Mouse (Mus musculus): ENCODE measurements around the gene Tnnt1. TPM values are rescaled to one million over a fixed set of nuclear protein-coding genes. Genes with fewer than 3 reads are reported as not detected.

The Tnnt1 gene
- polyA plus RNA-seq, 1 experiment from 2014 or later: 3.6 TPM

DNA sequence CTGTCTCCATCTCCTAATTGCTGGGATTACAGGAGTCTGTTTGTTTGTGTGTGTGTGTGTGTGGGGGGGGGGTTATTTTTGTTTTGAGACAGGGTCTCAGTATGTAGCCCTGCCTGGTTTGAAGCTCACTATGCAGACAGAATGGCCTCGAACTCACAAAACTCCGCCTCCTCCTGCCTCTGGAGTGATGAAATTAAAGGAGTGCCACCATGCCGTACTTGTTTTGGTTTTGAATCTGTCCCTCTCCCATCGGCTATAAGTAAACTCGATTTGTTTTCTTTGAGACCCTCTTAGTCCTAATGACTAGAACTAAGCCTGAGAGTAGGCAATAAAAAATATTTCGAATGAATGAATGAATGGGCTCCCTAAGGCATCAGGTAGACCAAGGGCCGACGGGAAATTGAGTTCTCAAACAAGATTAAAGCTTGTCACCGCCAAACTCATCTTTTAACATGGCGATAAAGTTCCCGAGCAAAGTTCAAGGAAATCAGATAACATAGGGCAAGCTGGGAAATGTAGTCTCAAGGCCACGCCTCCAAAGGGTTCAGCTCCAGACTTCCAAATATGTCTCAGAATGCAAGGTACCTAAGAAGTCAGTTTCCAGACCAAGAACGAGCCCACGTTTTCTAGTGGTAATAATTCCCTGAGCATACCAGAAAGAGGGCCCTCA lies 13.6 kb downstream of the Tnnt1 start:
- H3K4me1 ChIP-seq (ENCODE audit: control insufficient read depth, insufficient read depth, low read length): peaks cover 33% of the 10 kb centered on the region
- WGBS: 13% methylated on average over 14 of the region's 14 CpGs
- peak; percentile 22 for ATAC-seq
- H3K9ac ChIP-seq (ENCODE audit: low read depth, low read length): no peak overlapping the region
- no peaks in the 10 kb centered on the region for H3K36me3 ChIP-seq (ENCODE audit: control insufficient read depth, insufficient read depth, low read length)
- no peaks in the 10 kb centered on the region for H3K27me3 ChIP-seq (ENCODE audit: control insufficient read depth, insufficient read depth, low read depth, low read length)
- peak overlapping the region; percentile 83 for H3K4me3 ChIP-seq (ENCODE audit: low read depth, low read length)
- peak overlapping the region; percentile 89 for H3K27ac ChIP-seq (ENCODE audit: low read length)
- H3K9me3 ChIP-seq (replicated peaks; ENCODE audit: control insufficient read depth, low read length, poor library complexity, severe bottlenecking): no peaks in the 10 kb centered on the region
- peak overlapping the region; percentile 61 for H3K4me2 ChIP-seq (ENCODE audit: low read length)

GRCm38 (mm10) chr7:4501558-4502397 lies 14.4 kb downstream of the Tnnt1 start, which contains the start of gene Ppp1r12c:
Ppp1r12c (minus strand) TSS chr7:4501680.
- Histone ChIP-seq H3K27me3 (ENCODE audit: control insufficient read depth, insufficient read depth, low read depth, low read length) (no peaks in the 10 kb centered on the region), H3K4me2 (ENCODE audit: low read length) (peak within 1 kb of the TSS; percentile 85), H3K4me3 (ENCODE audit: low read depth, low read length) (peak within 1 kb of the TSS; percentile 83), H3K36me3 (ENCODE audit: control insufficient read depth, insufficient read depth, low read length) (peaks cover 5% of the 10 kb centered on the region), H3K4me1 (ENCODE audit: control insufficient read depth, insufficient read depth, low read length) (peaks cover 35% of the 10 kb centered on the region), H3K27ac (ENCODE audit: low read length) (peak within 1 kb of the TSS; percentile 89), H3K9ac (ENCODE audit: low read depth, low read length) (peak within 1 kb of the TSS; percentile 92), H3K9me3 (replicated peaks; ENCODE audit: control insufficient read depth, low read length, poor library complexity, severe bottlenecking) (no peaks in the 10 kb centered on the region)
- peak; percentile 92 for ATAC-seq
- WGBS: under 1% methylated on average over 62 of the region's 62 CpGs

DNA sequence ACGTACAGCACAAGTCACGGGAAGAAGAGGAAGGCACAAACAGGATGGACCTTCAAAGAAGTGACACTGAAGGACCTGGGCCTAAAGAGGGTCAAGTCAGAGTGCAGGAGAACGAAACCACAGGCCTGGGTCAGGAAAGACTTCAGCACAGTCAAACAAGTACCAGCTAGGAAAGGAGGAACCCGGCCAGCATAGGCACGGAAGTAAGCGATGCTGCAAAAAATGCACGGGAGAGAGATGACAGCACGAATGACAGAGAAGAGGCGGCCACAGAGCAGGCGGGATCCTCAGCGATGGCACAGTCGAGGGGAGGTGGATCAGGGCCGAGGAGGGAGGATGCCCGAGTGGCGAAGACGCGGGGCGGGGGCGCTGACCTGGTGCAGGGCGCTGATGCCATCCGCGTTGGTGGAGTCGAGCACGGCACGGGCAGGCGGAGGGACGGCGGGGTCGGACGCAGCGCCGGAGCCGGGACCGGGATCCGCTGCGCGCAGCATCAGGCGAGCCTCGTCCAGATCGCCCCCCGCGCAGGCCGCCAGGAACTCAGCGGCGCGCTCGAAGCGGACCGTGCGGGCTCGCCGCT lies 15.2 kb downstream of the Tnnt1 start:
- peaks cover 35% of the 10 kb centered on the region for H3K4me1 ChIP-seq (ENCODE audit: control insufficient read depth, insufficient read depth, low read length)
- H3K9me3 ChIP-seq (replicated peaks; ENCODE audit: control insufficient read depth, low read length, poor library complexity, severe bottlenecking): no peaks in the 10 kb centered on the region
- H3K27ac ChIP-seq (ENCODE audit: low read length): peak overlapping the region; percentile 89
- peaks cover 7% of the 10 kb centered on the region for H3K36me3 ChIP-seq (ENCODE audit: control insufficient read depth, insufficient read depth, low read length)
- H3K4me2 ChIP-seq (ENCODE audit: low read length): peak overlapping the region; percentile 85
- peak; percentile 55 for ATAC-seq
- H3K9ac ChIP-seq (ENCODE audit: low read depth, low read length): peak overlapping the region; percentile 92
- H3K27me3 ChIP-seq (ENCODE audit: control insufficient read depth, insufficient read depth, low read depth, low read length): no peaks in the 10 kb centered on the region
- under 1% methylated on average over 51 of the region's 52 CpGs for WGBS
- peak overlapping the region; percentile 83 for H3K4me3 ChIP-seq (ENCODE audit: low read depth, low read length)

DNA sequence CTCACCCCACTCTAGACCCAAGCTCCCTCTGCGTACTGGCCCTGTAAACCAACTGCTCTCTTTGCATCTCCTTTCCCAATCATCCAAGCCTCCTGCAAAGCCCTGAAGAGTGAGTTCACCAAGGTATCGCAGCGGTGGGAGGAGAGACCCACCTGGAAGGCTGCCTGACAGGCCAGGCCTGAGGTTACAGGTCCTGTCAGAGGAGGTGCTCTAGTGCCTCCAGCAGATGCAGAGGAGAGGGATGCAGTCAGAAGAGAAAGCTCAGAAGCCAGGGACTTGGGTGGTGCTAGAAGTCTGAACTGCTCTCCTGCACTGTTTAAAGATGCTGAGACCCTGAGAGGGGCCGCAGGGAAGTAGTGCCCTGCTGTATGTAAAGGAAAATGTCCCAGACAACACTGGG lies 17.1 kb downstream of the Tnnt1 start:
- Histone ChIP-seq H3K4me1 (ENCODE audit: control insufficient read depth, insufficient read depth, low read length) (peaks cover 35% of the 10 kb centered on the region), H3K27me3 (ENCODE audit: control insufficient read depth, insufficient read depth, low read depth, low read length) (no peaks in the 10 kb centered on the region), H3K9me3 (replicated peaks; ENCODE audit: control insufficient read depth, low read length, poor library complexity, severe bottlenecking) (no peaks in the 10 kb centered on the region), H3K27ac (ENCODE audit: low read length) (no peak overlapping the region), H3K4me2 (ENCODE audit: low read length) (peak overlapping the region; percentile 30), H3K9ac (ENCODE audit: low read depth, low read length) (no peak overlapping the region), H3K36me3 (ENCODE audit: control insufficient read depth, insufficient read depth, low read length) (peaks cover 7% of the 10 kb centered on the region), H3K4me3 (ENCODE audit: low read depth, low read length) (no peak overlapping the region)
- WGBS: 93% methylated on average over 4 of the region's 4 CpGs
- ATAC-seq: no peak

- peaks cover 35% of the 10 kb centered on the region for H3K4me1 ChIP-seq (ENCODE audit: control insufficient read depth, insufficient read depth, low read length)
- ATAC-seq: no peak
- H3K4me3 ChIP-seq (ENCODE audit: low read depth, low read length): no peak overlapping the region
- H3K9me3 ChIP-seq (replicated peaks; ENCODE audit: control insufficient read depth, low read length, poor library complexity, severe bottlenecking): no peaks in the 10 kb centered on the region
- peak overlapping the region; percentile 16; the same call in 1 of the 2 replicates for H3K9ac ChIP-seq (ENCODE audit: low read depth, low read length)
- H3K27me3 ChIP-seq (ENCODE audit: control insufficient read depth, insufficient read depth, low read depth, low read length): no peaks in the 10 kb centered on the region
- no peak overlapping the region for H3K27ac ChIP-seq (ENCODE audit: low read length)
- H3K4me2 ChIP-seq (ENCODE audit: low read length): peak overlapping the region; percentile 18; the same call in 1 of the 2 replicates
- H3K36me3 ChIP-seq (ENCODE audit: control insufficient read depth, insufficient read depth, low read length): peaks cover 8% of the 10 kb centered on the region
- 10% methylated on average over 9 of the region's 9 CpGs for WGBS
Observed at GRCm38 (mm10) chr7:4498251-4498650, 17.9 kb downstream of the Tnnt1 start.

DNA sequence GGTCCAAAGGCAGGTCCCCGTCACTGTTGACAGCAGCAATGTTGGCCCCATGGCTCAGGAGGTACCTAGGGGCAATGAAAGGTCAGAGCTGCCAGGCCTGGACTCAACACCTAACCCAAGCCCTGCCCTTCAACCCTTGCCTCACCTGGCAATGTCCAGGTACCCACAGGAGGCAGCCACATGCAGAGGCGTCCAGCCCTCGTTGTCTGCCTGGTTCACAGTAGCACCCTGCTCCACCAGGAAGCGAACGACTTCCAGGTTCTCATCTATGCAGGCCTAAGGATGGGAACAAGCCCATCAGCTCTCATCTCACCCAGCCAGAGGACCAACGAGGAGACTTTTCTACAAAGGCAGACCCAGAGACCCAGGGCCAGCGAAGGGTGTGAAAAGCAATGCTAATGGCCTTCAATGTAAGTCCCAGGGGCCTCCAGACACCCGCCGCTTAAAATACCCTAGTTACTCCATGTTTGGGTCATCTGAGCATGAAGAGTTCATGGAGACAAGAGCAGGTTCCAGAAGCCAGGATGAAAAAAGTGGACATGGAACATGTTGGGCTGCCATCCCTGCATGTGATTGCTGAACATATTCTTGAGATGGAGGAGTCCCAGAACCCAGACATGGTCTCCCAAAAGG lies 18.8 kb downstream of the Tnnt1 start:
- Histone ChIP-seq H3K4me3 (ENCODE audit: low read depth, low read length) (no peak overlapping the region), H3K4me1 (ENCODE audit: control insufficient read depth, insufficient read depth, low read length) (peaks cover 32% of the 10 kb centered on the region), H3K4me2 (ENCODE audit: low read length) (no peak overlapping the region), H3K9me3 (replicated peaks; ENCODE audit: control insufficient read depth, low read length, poor library complexity, severe bottlenecking) (no peaks in the 10 kb centered on the region), H3K9ac (ENCODE audit: low read depth, low read length) (no peak overlapping the region), H3K27me3 (ENCODE audit: control insufficient read depth, insufficient read depth, low read depth, low read length) (no peaks in the 10 kb centered on the region), H3K27ac (ENCODE audit: low read length) (no peak overlapping the region), H3K36me3 (ENCODE audit: control insufficient read depth, insufficient read depth, low read length) (peaks cover 9% of the 10 kb centered on the region)
- WGBS: 92% methylated on average over 9 of the region's 9 CpGs
- ATAC-seq: no peak

DNA sequence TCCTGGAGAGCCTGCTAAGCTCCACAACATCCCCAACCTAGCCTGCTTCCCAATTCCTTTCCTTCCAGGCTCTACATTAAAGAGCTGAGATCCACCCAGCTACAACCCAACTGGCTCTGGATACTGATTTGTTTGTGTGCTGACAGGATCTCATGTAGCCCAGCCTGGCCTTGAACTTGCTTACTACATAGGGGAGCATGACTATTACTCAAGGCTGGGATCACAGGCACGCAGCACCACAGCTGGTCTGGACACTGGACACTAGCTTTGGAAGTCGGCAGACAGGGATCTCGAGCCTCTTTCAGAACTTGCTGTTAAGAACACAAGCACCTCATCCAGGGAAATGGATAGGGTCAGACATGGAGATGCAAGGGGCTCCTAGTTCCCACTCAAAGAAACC lies 19.7 kb downstream of the Tnnt1 start:
- no peak for ATAC-seq
- H3K4me3 ChIP-seq (ENCODE audit: low read depth, low read length): no peak overlapping the region
- H3K27me3 ChIP-seq (ENCODE audit: control insufficient read depth, insufficient read depth, low read depth, low read length): no peaks in the 10 kb centered on the region
- peaks cover 9% of the 10 kb centered on the region for H3K36me3 ChIP-seq (ENCODE audit: control insufficient read depth, insufficient read depth, low read length)
- whole genome bisulfite sequencing: 98% methylated on average over 3 of the region's 3 CpGs
- no peaks in the 10 kb centered on the region for H3K9me3 ChIP-seq (replicated peaks; ENCODE audit: control insufficient read depth, low read length, poor library complexity, severe bottlenecking)
- H3K4me2 ChIP-seq (ENCODE audit: low read length): no peak overlapping the region
- no peak overlapping the region for H3K27ac ChIP-seq (ENCODE audit: low read length)
- peaks cover 30% of the 10 kb centered on the region for H3K4me1 ChIP-seq (ENCODE audit: control insufficient read depth, insufficient read depth, low read length)
- no peak overlapping the region for H3K9ac ChIP-seq (ENCODE audit: low read depth, low read length)

- 85% methylated on average over 1 of the region's 1 CpGs for WGBS
- ATAC-seq: no peak
- Histone ChIP-seq H3K36me3 (ENCODE audit: control insufficient read depth, insufficient read depth, low read length) (peaks cover 18% of the 10 kb centered on the region), H3K4me1 (ENCODE audit: control insufficient read depth, insufficient read depth, low read length) (peaks cover 13% of the 10 kb centered on the region), H3K4me2 (ENCODE audit: low read length) (no peak overlapping the region), H3K9ac (ENCODE audit: low read depth, low read length) (no peak overlapping the region), H3K4me3 (ENCODE audit: low read depth, low read length) (no peak overlapping the region), H3K27ac (ENCODE audit: low read length) (no peak overlapping the region), H3K27me3 (ENCODE audit: control insufficient read depth, insufficient read depth, low read depth, low read length) (no peaks in the 10 kb centered on the region), H3K9me3 (replicated peaks; ENCODE audit: control insufficient read depth, low read length, poor library complexity, severe bottlenecking) (no peaks in the 10 kb centered on the region)
Observed at GRCm38 (mm10) chr7:4493991-4494390, 22.2 kb downstream of the Tnnt1 start.

All from midbrain, embryonic 16.5 days (tissue).